Mouse (Mus musculus) liver, embryonic 13.5 days (tissue): ENCODE results near the gene 4930402H24Rik. TPM values are rescaled to one million over a fixed set of nuclear protein-coding genes. Genes with fewer than 3 reads are reported as not detected.

Experiments used
- ATAC-seq: fragments of 200-750 bp; cut with Nextera tagmentation; 2 replicates; pipeline ENCODE4 v1.8.0; 2017; ENCODE audit warnings: low read depth, mild to moderate bottlenecking, moderate number of reproducible peaks, moderate library complexity
- DNase-seq: peaks from one replicate; pipeline ENCODE4 v3.0.0; 2022
- H3K27ac ChIP-seq: fragments of 300-500 bp; sonication (generic); 2 replicates; pipeline ENCODE4 v1.5.1; 2015; ENCODE audit warnings: moderate library complexity, mild to moderate bottlenecking, inconsistent platforms
- H3K27me3 ChIP-seq: fragments of 300-500 bp; sonication (generic); 2 replicates; pipeline ENCODE4 v1.6.1; 2015; ENCODE audit warnings: mild to moderate bottlenecking, inconsistent platforms
- H3K36me3 ChIP-seq: fragments of 300-500 bp; sonication (generic); 2 replicates; pipeline ENCODE4 v1.6.1; 2015; ENCODE audit warnings: mild to moderate bottlenecking, inconsistent platforms
- H3K4me1 ChIP-seq: fragments of 300-500 bp; sonication (generic); replicated peaks from 2 replicates; pipeline ENCODE4 v1.6.1; 2015; ENCODE audit warnings: inconsistent platforms
- H3K4me2 ChIP-seq: fragments of 300-500 bp; sonication (generic); 2 replicates; pipeline ENCODE4 v1.6.1; 2015; ENCODE audit warnings: inconsistent platforms, mild to moderate bottlenecking, moderate library complexity
- H3K4me3 ChIP-seq: fragments of 300-500 bp; sonication (generic); replicated peaks from 2 replicates; pipeline ENCODE4 v1.5.1; 2015; ENCODE audit warnings: mild to moderate bottlenecking, inconsistent platforms
- H3K9ac ChIP-seq: fragments of 300-500 bp; sonication (generic); 2 replicates; pipeline ENCODE4 v1.6.1; 2015; ENCODE audit warnings: mild to moderate bottlenecking, inconsistent platforms
- H3K9me3 ChIP-seq: fragments of 300-500 bp; sonication (generic); replicated peaks from 2 replicates; pipeline ENCODE4 v1.6.1; 2016; ENCODE audit warnings: inconsistent platforms
- WGBS: fragments of 180-500 bp; shearing (Covaris S2); methylation state at CpG from one replicate; pipeline ENCODE4 v1.1.7; 2015; ENCODE audit not compliant: insufficient replicate concordance; 5-methylcytosine and 5-hydroxymethylcytosine counted together
- polyA plus RNA-seq: library from polyadenylated mRNA; unstranded; fragments of >200 nt; fragmentation: Nextera tagmentation; extraction: Ambion mirVana; gene quantifications from 2 replicates; pipeline ENCODE4 v1.2.1, GENCODE M21; 2015

The 4930402H24Rik gene
- polyA plus RNA-seq, 1 experiment from 2014 or later = 10.2 TPM

GRCm38 (mm10) chr2:130914873-130915272 lies 8.7 kb upstream of the 4930402H24Rik start:
- Histone ChIP-seq H3K4me2 (no peak overlapping the region), H3K27ac (no peak overlapping the region), H3K9me3 (no peaks in the 10 kb centered on the region), H3K27me3 (no peaks in the 10 kb centered on the region), H3K4me3 (no peak overlapping the region), H3K9ac (no peak overlapping the region), H3K4me1 (peaks cover 8% of the 10 kb centered on the region; the same call in 1 of the 2 replicates), H3K36me3 (no peaks in the 10 kb centered on the region)
- WGBS = 76% methylated on average over 1 of the region's 1 CpGs
- DNase-seq (no peak), ATAC-seq (no peak)

- 55% methylated on average over 1 of the region's 1 CpGs for WGBS
- no peaks in the 10 kb centered on the region for H3K36me3 ChIP-seq
- no peak overlapping the region for H3K9ac ChIP-seq
- H3K9me3 ChIP-seq = no peaks in the 10 kb centered on the region
- no peaks in the 10 kb centered on the region for H3K27me3 ChIP-seq
- H3K4me2 ChIP-seq = no peak overlapping the region
- no peak overlapping the region for H3K27ac ChIP-seq
- H3K4me1 ChIP-seq = peaks cover 33% of the 10 kb centered on the region
- no peak for ATAC-seq
- no peak overlapping the region for H3K4me3 ChIP-seq
- no peak for DNase-seq
These were observed 5.5 kb upstream of the 4930402H24Rik start for GRCm38 (mm10) chr2:130911691-130912090.

- Histone ChIP-seq H3K4me3 (peak overlapping the region; percentile 97), H3K9ac (peak overlapping the region; percentile 97), H3K27me3 (no peaks in the 10 kb centered on the region), H3K27ac (peak overlapping the region; percentile 78), H3K4me2 (peak overlapping the region; percentile 98), H3K4me1 (peaks cover 45% of the 10 kb centered on the region), H3K36me3 (no peaks in the 10 kb centered on the region), H3K9me3 (no peaks in the 10 kb centered on the region)
- ATAC-seq (peak; percentile 57), DNase-seq (no peak)
- under 1% methylated on average over 40 of the region's 58 CpGs for WGBS
These were observed 544 bp upstream of the 4930402H24Rik start for GRCm38 (mm10) chr2:130906584-130907315.

GRCm38 (mm10) chr2:130898783-130899182 lies 7.4 kb downstream of the 4930402H24Rik start:
- H3K9me3 ChIP-seq = no peaks in the 10 kb centered on the region
- no peak overlapping the region for H3K9ac ChIP-seq
- H3K4me3 ChIP-seq = no peak overlapping the region
- H3K4me1 ChIP-seq = peaks cover 12% of the 10 kb centered on the region
- H3K4me2 ChIP-seq = no peak overlapping the region
- no peaks in the 10 kb centered on the region for H3K27me3 ChIP-seq
- peak; percentile 60 for ATAC-seq
- no peak for DNase-seq
- WGBS = 63% methylated on average over 2 of the region's 2 CpGs
- no peaks in the 10 kb centered on the region for H3K36me3 ChIP-seq
- peak overlapping the region; percentile 77 for H3K27ac ChIP-seq

- Histone ChIP-seq H3K4me3 (no peak overlapping the region), H3K36me3 (no peaks in the 10 kb centered on the region), H3K27me3 (no peaks in the 10 kb centered on the region), H3K9me3 (no peaks in the 10 kb centered on the region), H3K27ac (peak overlapping the region; percentile 77), H3K4me2 (peak overlapping the region; percentile 13; the same call in 1 of the 2 replicates), H3K4me1 (peaks cover 12% of the 10 kb centered on the region), H3K9ac (peak overlapping the region; percentile 9; the same call in 1 of the 2 replicates)
- 59% methylated on average over 2 of the region's 2 CpGs for WGBS
- no peak for DNase-seq
- ATAC-seq = peak; percentile 80
These were observed 8.3 kb downstream of the 4930402H24Rik start for GRCm38 (mm10) chr2:130897856-130898255.

GRCm38 (mm10) chr2:130896944-130897343 lies 9.3 kb downstream of the 4930402H24Rik start:
- Histone ChIP-seq H3K27me3 (no peaks in the 10 kb centered on the region), H3K9ac (no peak overlapping the region), H3K4me1 (peaks cover 12% of the 10 kb centered on the region), H3K36me3 (no peaks in the 10 kb centered on the region), H3K4me3 (no peak overlapping the region), H3K9me3 (no peaks in the 10 kb centered on the region), H3K4me2 (no peak overlapping the region), H3K27ac (peak overlapping the region; percentile 67)
- DNase-seq (no peak), ATAC-seq (no peak)
- WGBS = 83% methylated on average over 2 of the region's 2 CpGs

- ATAC-seq (no peak), DNase-seq (no peak)
- 0 out of 2 replicates have a peak, but pooled peaks cover 3% of the 10 kb centered on the region for H3K36me3 ChIP-seq
- H3K9ac ChIP-seq = no peak overlapping the region
- no peaks in the 10 kb centered on the region for H3K4me1 ChIP-seq
- H3K27me3 ChIP-seq = no peaks in the 10 kb centered on the region
- H3K27ac ChIP-seq = no peak overlapping the region
- H3K9me3 ChIP-seq = no peaks in the 10 kb centered on the region
- no peak overlapping the region for H3K4me2 ChIP-seq
- 35% methylated on average over 1 of the region's 1 CpGs for WGBS
- no peak overlapping the region for H3K4me3 ChIP-seq
These were observed 18.8 kb downstream of the 4930402H24Rik start for GRCm38 (mm10) chr2:130887456-130887855.

- Histone ChIP-seq H3K27me3 (no peaks in the 10 kb centered on the region), H3K4me2 (no peak overlapping the region), H3K27ac (no peak overlapping the region), H3K4me3 (no peak overlapping the region), H3K9me3 (no peaks in the 10 kb centered on the region), H3K36me3 (0 out of 2 replicates have a peak, but pooled peaks cover 3% of the 10 kb centered on the region), H3K9ac (no peak overlapping the region), H3K4me1 (no peaks in the 10 kb centered on the region)
- DNase-seq (no peak), ATAC-seq (no peak)
These were observed 19.2 kb downstream of the 4930402H24Rik start for GRCm38 (mm10) chr2:130886983-130887382.

GRCm38 (mm10) chr2:130877376-130877775 lies 28.8 kb downstream of the 4930402H24Rik start:
- H3K36me3 ChIP-seq = no peaks in the 10 kb centered on the region
- no peak overlapping the region for H3K4me2 ChIP-seq
- H3K27me3 ChIP-seq = no peaks in the 10 kb centered on the region
- no peak for ATAC-seq
- H3K9me3 ChIP-seq = no peaks in the 10 kb centered on the region
- no peak for DNase-seq
- H3K27ac ChIP-seq = no peak overlapping the region
- H3K4me1 ChIP-seq = no peaks in the 10 kb centered on the region
- no peak overlapping the region for H3K9ac ChIP-seq
- no peak overlapping the region for H3K4me3 ChIP-seq
- 47% methylated on average over 3 of the region's 3 CpGs for WGBS

GRCm38 (mm10) chr2:130870916-130871315 lies 35.3 kb downstream of the 4930402H24Rik start:
- Histone ChIP-seq H3K36me3 (no peaks in the 10 kb centered on the region), H3K9ac (no peak overlapping the region), H3K4me3 (no peak overlapping the region), H3K4me1 (no peaks in the 10 kb centered on the region), H3K9me3 (no peaks in the 10 kb centered on the region), H3K27me3 (no peaks in the 10 kb centered on the region), H3K4me2 (no peak overlapping the region), H3K27ac (no peak overlapping the region)
- 72% methylated on average over 5 of the region's 5 CpGs for WGBS
- no peak for DNase-seq
- no peak for ATAC-seq

GRCm38 (mm10) chr2:130862091-130862490 lies 44.1 kb downstream of the 4930402H24Rik start:
- H3K4me2 ChIP-seq = no peak overlapping the region
- DNase-seq (no peak), ATAC-seq (no peak)
- H3K9ac ChIP-seq = no peak overlapping the region
- WGBS = 77% methylated on average over 3 of the region's 3 CpGs
- H3K9me3 ChIP-seq = no peaks in the 10 kb centered on the region
- H3K4me1 ChIP-seq = no peaks in the 10 kb centered on the region
- H3K27ac ChIP-seq = no peak overlapping the region
- no peak overlapping the region for H3K4me3 ChIP-seq
- no peaks in the 10 kb centered on the region for H3K36me3 ChIP-seq
- no peaks in the 10 kb centered on the region for H3K27me3 ChIP-seq

GRCm38 (mm10) chr2:130852964-130853363 lies 53.2 kb downstream of the 4930402H24Rik start:
- WGBS = 80% methylated on average over 1 of the region's 1 CpGs
- Histone ChIP-seq H3K27ac (no peak overlapping the region), H3K9ac (no peak overlapping the region), H3K9me3 (no peaks in the 10 kb centered on the region), H3K36me3 (no peaks in the 10 kb centered on the region), H3K27me3 (no peaks in the 10 kb centered on the region), H3K4me3 (no peak overlapping the region), H3K4me2 (no peak overlapping the region), H3K4me1 (no peaks in the 10 kb centered on the region)
- DNase-seq (no peak), ATAC-seq (no peak)
